Mouse (Mus musculus): Measurements from ENCODE around the gene Traf3. TPM values are rescaled to one million over a fixed set of nuclear protein-coding genes. Genes with fewer than 3 reads are reported as not detected.

The Traf3 gene
- polyA plus RNA-seq (2015; fragmentation: Nextera tagmentation; extraction: Ambion mirVana), result 3.2 and 4.4 TPM in 2 replicates

- no peaks in the 10 kb centered on the region for H3K27me3 ChIP-seq (ENCODE audit: control insufficient read depth, insufficient read depth, low read length)
- H3K36me3 ChIP-seq (ENCODE audit: control insufficient read depth, insufficient read depth, low read length), result no peaks in the 10 kb centered on the region
- H3K4me2 ChIP-seq (replicated peaks; ENCODE audit: low read depth), result peak within 1 kb of the TSS; percentile 86
- TF ChIP-seq CTCF (IDR thresholded peaks at IDR 0.05; ENCODE audit: low read depth), result no peak
- TF ChIP-seq EP300 (optimal IDR thresholded peaks at IDR 0.05), result no peak
- peak; percentile 69 for ATAC-seq (ENCODE audit: low FRiP score, low TSS enrichment)
- peak; percentile 79 for DNase-seq (ENCODE audit: low spot score)
- H3K9ac ChIP-seq (ENCODE audit: low read length), result peak within 1 kb of the TSS; percentile 84
- 11% methylated on average over 28 of the region's 105 CpGs for WGBS
- peak within 1 kb of the TSS; percentile 86 for H3K27ac ChIP-seq (replicated peaks)
- no peaks in the 10 kb centered on the region for H3K9me3 ChIP-seq (ENCODE audit: control insufficient read depth, low read length)
- H3K4me1 ChIP-seq (replicated peaks; ENCODE audit: control insufficient read depth, insufficient read depth), result no peaks in the 10 kb centered on the region
- peak within 1 kb of the TSS; percentile 71 for H3K4me3 ChIP-seq (ENCODE audit: low read depth, low read length)
Observed at GRCm38 (mm10) chr12:111165831-111166591, at the start of gene Traf3. Gene Traf3 (plus strand): TSS chr12:111166370.

- Histone ChIP-seq H3K36me3 (ENCODE audit: control insufficient read depth, insufficient read depth, low read length) (peaks cover 14% of the 10 kb centered on the region), H3K4me2 (replicated peaks; ENCODE audit: low read depth) (no peak overlapping the region), H3K9ac (ENCODE audit: low read length) (no peak overlapping the region), H3K9me3 (ENCODE audit: control insufficient read depth, low read length) (no peaks in the 10 kb centered on the region), H3K4me3 (ENCODE audit: low read depth, low read length) (no peak overlapping the region), H3K27ac (replicated peaks) (no peak overlapping the region), H3K4me1 (replicated peaks; ENCODE audit: control insufficient read depth, insufficient read depth) (no peaks in the 10 kb centered on the region), H3K27me3 (ENCODE audit: control insufficient read depth, insufficient read depth, low read length) (no peaks in the 10 kb centered on the region)
- WGBS, result 94% methylated on average over 5 of the region's 5 CpGs
- ATAC-seq (ENCODE audit: low FRiP score, low TSS enrichment), result no peak
- TF ChIP-seq EP300 (optimal IDR thresholded peaks at IDR 0.05) (no peak), CTCF (IDR thresholded peaks at IDR 0.05; ENCODE audit: low read depth) (no peak)
- DNase-seq (ENCODE audit: low spot score), result no peak
Observed at GRCm38 (mm10) chr12:111119506-111120085, 46.6 kb upstream of the Traf3 start.

GRCm38 (mm10) chr12:111120976-111121645 is 45.1 kb upstream of the Traf3 start:
- H3K27ac ChIP-seq (replicated peaks), result no peak overlapping the region
- H3K4me1 ChIP-seq (replicated peaks; ENCODE audit: control insufficient read depth, insufficient read depth), result no peaks in the 10 kb centered on the region
- no peak overlapping the region for H3K9ac ChIP-seq (ENCODE audit: low read length)
- TF ChIP-seq CTCF (IDR thresholded peaks at IDR 0.05; ENCODE audit: low read depth) (no peak), EP300 (optimal IDR thresholded peaks at IDR 0.05) (no peak)
- DNase-seq (ENCODE audit: low spot score) (no peak), ATAC-seq (ENCODE audit: low FRiP score, low TSS enrichment) (no peak)
- H3K9me3 ChIP-seq (ENCODE audit: control insufficient read depth, low read length), result no peaks in the 10 kb centered on the region
- peaks cover 10% of the 10 kb centered on the region for H3K36me3 ChIP-seq (ENCODE audit: control insufficient read depth, insufficient read depth, low read length)
- no peaks in the 10 kb centered on the region for H3K27me3 ChIP-seq (ENCODE audit: control insufficient read depth, insufficient read depth, low read length)
- 91% methylated on average over 9 of the region's 9 CpGs for WGBS
- H3K4me3 ChIP-seq (ENCODE audit: low read depth, low read length), result no peak overlapping the region
- H3K4me2 ChIP-seq (replicated peaks; ENCODE audit: low read depth), result no peak overlapping the region

GRCm38 (mm10) chr12:111122332-111122852 is 43.8 kb upstream of the Traf3 start:
- no peak overlapping the region for H3K27ac ChIP-seq (replicated peaks)
- H3K36me3 ChIP-seq (ENCODE audit: control insufficient read depth, insufficient read depth, low read length), result peaks cover 3% of the 10 kb centered on the region; the same call in 1 of the 2 replicates
- no peaks in the 10 kb centered on the region for H3K4me1 ChIP-seq (replicated peaks; ENCODE audit: control insufficient read depth, insufficient read depth)
- DNase-seq (ENCODE audit: low spot score) (no peak), ATAC-seq (ENCODE audit: low FRiP score, low TSS enrichment) (no peak)
- H3K4me3 ChIP-seq (ENCODE audit: low read depth, low read length), result no peak overlapping the region
- no peaks in the 10 kb centered on the region for H3K9me3 ChIP-seq (ENCODE audit: control insufficient read depth, low read length)
- no peak overlapping the region for H3K9ac ChIP-seq (ENCODE audit: low read length)
- H3K27me3 ChIP-seq (ENCODE audit: control insufficient read depth, insufficient read depth, low read length), result no peaks in the 10 kb centered on the region
- TF ChIP-seq EP300 (optimal IDR thresholded peaks at IDR 0.05) (no peak), CTCF (IDR thresholded peaks at IDR 0.05; ENCODE audit: low read depth) (peak; percentile 72)
- H3K4me2 ChIP-seq (replicated peaks; ENCODE audit: low read depth), result no peak overlapping the region

- ATAC-seq (ENCODE audit: low FRiP score, low TSS enrichment), result no peak
- WGBS, result 71% methylated on average over 14 of the region's 14 CpGs
- no peak overlapping the region for H3K9ac ChIP-seq (ENCODE audit: low read length)
- H3K4me3 ChIP-seq (ENCODE audit: low read depth, low read length), result no peak overlapping the region
- H3K4me1 ChIP-seq (replicated peaks; ENCODE audit: control insufficient read depth, insufficient read depth), result no peaks in the 10 kb centered on the region
- H3K9me3 ChIP-seq (ENCODE audit: control insufficient read depth, low read length), result no peaks in the 10 kb centered on the region
- DNase-seq (ENCODE audit: low spot score), result no peak
- H3K27me3 ChIP-seq (ENCODE audit: control insufficient read depth, insufficient read depth, low read length), result no peaks in the 10 kb centered on the region
- H3K27ac ChIP-seq (replicated peaks), result no peak overlapping the region
- H3K4me2 ChIP-seq (replicated peaks; ENCODE audit: low read depth), result no peak overlapping the region
- TF ChIP-seq EP300 (optimal IDR thresholded peaks at IDR 0.05), result no peak
- no peak for TF ChIP-seq CTCF (IDR thresholded peaks at IDR 0.05; ENCODE audit: low read depth)
- no peaks in the 10 kb centered on the region; the same call in 1 of the 2 replicates for H3K36me3 ChIP-seq (ENCODE audit: control insufficient read depth, insufficient read depth, low read length)
Observed at GRCm38 (mm10) chr12:111124601-111125260, 41.4 kb upstream of the Traf3 start.

Data from stomach, postnatal 0 days (tissue).